Mouse (Mus musculus): ENCODE results near the gene C4bp.
"Not testable (repeated sequence)": the region's sequence is repeated elsewhere in the genome, so short reads cannot be mapped to it uniquely, and the experiment has no call there.

C4bp gene

DNA sequence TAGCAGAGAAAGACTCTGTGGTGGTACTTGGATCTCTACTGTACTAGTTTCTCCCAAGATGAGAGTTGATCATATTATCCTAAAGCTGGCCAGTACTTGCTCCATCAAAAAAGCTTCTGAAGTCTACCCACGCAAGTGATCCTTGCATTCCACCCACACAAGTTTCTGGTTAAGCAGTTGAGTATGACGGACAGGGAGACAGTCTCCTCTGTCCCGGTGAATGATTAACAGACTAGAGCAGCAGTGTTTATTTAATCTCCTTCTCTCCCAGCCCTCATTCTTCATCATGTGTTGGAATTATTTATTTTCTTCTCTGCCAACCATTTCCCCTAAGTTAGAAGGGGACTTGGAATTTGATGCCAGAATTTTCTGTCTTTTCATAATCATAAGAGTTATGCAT lies at the start of gene C4bp:
Gene C4bp, minus strand, starts transcription at position 179 of the 400 bp plus-strand sequence.
- no peak for DNase-seq (ENCODE audit: low spot score)

DNA sequence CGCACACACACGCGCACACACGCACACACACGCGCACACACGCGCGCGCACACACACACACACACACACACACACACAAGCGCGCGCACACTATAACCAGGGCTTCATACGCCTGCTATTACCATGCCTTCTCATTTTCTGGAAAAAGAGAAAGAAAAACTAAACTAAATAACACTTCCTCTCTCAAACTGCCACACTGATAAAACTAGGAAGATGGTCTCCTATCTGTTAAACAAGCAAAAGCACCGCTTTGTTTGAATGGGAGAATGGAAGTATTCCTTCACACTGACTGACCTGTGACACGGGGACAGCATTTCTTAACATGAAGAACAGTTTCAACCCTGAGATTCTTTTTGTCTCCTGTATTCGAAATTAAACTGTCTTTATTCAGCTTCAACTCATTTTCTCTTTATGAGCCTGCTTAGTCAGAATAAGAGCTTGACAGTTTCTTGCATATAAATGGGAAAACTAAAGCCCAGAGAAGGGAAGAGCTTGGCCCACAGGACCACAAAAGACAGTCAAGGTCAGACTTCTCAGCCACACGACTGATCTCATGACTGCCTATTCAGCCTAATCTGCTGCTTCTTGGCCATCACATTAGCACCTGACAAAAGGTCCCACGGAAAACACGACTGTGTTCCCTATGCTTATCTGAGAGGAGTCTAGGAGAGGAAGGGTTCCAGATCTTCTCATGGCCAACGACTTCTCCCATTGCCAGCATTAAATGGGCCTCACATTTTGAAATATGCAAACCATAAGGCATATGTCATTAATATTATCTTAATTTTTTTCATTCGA lies 49.0 kb upstream of the C4bp start:
- DNase-seq (ENCODE audit: low spot score): no peak

DNA sequence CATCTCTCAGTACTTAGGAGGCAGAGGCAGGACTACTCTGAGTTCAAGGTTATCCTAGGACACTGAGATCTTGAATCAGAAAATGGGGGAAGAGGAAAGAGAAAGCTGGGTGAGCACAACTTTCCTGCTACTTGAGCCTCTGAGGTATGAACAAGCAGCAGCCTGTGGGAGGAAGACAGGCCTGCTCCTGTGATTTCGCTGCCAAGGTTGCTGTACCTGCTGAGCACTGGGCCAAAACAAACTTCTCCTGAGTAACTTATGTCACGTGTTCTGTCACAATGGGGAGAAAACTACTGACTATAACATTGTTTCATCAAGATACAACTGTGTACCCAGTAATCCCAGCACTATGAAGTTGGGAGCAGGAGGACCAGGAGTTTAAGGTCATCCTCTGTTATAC lies 42.2 kb upstream of the C4bp start:
- peak; percentile 80 for DNase-seq (ENCODE audit: low spot score)

DNA sequence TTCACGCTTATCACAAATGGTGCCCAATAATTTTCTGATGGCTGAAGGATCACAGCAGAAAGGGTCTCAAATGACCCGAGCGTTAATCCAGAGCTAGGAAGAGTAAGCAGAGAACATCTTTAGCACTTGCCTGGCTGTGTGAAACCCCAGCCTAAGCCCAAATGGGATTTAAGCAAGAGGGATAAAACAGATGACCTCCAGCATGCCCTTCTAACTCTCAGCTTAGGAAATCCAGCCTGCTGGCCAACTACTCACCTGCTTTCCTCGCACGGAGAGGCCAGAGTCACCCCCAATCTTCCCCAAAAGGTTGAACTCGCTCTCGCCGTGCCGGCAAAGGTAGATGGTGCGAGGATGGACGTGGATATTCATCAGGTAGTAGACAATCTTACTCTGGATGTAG lies 40.5 kb upstream of the C4bp start:
- no peak for DNase-seq (ENCODE audit: low spot score)

DNA sequence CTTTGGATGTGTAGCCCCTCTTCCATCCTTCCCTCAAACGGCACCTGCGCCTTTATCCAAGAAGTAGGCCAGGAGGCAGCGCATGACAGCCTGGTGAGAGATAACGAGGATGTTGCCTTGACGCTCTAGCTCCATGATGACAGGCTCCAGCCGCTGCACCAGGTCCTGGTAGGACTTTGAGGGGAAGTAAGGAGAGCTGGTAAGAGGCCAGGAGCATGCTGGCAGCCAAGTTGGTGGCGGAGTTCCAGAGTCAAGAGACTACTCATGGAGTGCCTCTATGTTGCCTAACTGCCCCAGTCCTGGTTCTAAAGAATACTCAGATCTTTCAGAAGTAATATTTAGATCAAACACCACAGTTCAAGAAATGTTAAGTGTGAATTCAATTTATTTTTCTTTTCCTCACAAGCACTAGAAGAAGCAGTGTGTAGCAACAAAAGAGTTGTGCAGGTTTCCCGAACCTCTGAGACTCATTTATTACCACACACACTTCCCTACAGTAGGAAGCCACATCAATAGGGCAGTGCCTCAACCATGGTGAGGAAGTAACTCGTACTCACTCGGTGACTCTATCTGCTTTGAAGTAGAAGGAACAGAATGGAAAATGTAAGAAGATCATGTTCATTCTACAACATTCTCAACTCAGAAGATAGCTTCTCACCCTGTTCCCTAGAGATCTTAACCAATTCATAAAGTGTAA lies 38.7 kb upstream of the C4bp start:
- peak; percentile 85 for DNase-seq (ENCODE audit: low spot score)

DNA sequence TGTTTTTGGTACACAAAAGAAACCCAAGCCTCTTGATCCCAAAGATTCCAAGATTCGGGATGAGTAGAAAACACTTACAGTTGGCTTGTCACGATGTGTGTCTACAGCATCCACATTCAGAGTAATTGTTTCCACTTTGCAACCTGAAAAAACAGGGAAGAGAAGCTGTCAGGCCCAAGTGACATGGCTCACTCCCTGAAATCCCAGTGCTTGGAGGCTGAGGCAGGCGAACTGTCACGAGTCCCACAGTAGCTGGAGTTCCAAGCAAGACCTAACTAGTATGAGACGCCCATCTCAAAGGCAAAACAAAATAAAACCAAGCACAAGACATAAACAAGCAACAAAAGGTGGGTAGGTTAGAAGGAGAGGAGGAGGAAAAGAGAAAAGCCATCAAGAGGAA lies 37.2 kb upstream of the C4bp start:
- DNase-seq (ENCODE audit: low spot score): no peak

DNA sequence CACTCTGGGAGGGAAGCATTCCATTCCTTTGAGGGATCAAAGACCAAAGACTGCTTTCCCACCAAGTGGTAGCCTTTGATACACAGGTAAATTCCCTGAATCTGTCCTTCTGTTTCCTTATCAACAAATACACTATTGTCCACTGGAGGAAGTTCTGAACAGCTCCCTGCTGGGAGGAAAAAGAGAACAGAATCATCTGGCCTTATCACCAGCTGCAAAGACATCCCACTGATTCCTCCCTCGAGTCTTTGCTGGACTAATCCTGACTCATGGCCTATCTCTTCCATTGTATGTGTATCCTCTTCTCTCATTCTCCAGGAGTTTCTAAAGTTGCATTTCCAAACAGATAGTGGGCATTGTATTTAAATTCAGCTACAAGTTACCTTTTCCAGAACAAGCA lies 22.5 kb upstream of the C4bp start:
- DNase-seq (ENCODE audit: low spot score): no peak

DNA sequence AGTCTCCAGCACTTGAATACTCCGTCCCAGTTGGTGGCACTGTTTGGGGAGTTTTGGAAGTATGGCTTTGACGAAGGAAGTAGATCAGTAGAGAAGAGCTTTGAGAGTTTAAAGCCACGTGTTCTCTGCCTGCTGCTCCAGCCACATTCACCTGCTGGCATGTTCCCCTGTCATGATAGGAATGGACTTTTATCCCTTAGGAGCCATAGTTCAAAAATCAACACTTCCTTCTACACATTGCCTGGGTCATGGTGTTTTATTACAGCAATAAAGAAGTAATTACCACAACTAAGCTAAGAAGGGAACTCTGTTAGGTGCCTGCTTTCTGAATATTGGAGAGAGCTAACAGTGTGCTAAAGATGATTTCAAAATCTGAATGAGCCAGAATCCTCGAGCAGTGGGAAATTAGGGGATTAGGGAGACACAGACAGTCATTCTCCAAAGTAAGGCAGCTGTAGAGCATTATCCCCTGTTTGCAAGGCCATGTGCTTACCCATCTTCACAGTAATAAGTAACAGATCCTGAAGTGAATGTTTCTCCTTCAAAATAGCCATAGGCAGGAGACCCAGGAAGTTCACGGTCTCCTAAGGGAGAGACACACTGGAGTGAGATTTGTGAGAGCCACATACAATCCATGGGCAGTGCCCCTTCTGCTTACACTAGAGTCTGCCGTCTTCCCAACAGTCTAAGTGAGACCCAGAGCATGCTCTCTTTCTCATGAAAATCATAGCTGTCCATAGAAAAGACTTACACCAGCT lies 20.4 kb upstream of the C4bp start:
- DNase-seq (ENCODE audit: low spot score): no peak

DNA sequence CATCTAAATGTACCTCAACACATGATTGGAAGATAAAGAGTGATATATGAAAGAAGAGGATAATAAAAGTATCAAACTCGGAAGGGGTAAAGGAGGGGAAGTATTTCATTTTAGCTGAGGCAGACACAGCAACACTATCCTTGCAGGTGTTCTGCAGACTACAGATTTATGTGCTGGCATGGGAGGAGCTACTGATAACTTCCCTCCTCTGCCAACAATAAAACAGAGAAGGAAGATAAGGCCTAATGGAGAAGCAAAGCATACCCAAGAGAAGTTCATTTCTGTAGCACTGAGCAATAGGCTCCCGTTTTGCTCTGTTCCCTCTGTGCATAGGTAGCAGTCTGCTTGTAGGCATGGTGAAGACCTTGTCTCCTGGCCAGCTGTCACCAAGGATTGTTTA lies 19.6 kb upstream of the C4bp start:
- no peak for DNase-seq (ENCODE audit: low spot score)

DNA sequence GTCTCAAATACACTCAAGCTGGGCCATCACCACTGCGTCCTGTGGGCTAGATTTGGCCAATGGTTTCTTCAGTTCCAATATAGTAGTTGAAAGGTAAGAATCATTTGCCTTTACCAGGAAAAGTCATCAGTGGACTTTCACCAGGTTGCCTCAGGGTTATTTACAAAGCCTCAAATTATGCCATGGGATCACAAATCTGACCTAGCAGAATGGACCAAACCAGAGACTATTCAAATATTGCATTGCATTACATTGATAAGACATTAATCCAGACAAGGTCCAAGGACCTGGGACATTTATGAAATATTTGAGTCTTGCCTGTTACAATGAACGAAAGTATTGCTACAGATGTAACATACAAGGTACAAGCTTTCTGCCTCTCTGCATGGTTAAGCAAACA lies 17.1 kb upstream of the C4bp start:
- DNase-seq (ENCODE audit: low spot score): no peak

DNA sequence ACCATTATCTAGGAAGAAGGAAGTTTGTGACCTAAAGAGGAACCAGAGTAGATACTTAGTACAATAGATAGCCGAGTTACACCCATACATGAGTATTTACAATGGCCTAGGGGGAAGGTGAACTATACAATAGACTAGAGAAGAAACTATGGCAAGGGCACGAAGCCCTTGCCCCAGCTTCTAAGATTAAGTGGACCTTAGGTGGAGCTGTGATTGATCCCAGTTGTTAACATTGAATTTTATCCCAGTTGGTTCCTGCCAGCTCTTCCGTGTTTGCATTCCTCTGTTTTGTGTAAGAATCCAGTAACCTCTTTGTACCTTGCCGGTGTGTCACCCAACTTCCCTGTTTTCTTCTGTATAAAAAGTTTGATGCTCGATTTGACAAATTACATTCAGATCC lies 2.1 kb upstream of the C4bp start:
- DNase-seq (ENCODE audit: low spot score): not testable (repeated sequence)

DNA sequence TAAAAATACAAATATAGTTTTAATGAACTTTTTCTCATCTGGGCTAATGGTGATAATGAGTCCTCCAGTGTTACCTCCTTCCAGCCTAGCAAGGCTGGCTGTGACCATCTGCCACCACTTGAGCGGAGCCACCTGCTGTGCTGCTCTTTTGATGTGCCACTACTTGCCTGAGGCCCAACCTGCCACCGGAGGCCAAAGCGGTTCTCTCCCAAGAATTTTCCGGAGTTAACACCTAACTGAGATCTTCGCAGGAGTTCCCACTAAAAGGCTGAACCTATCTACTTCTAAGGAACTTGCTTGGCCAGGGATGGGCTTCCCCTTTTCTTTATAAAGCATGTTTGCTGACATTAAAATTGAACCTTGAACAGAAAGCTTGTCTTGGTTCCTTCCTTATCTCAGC lies 1.8 kb downstream of the C4bp start:
- DNase-seq (ENCODE audit: low spot score): not testable (repeated sequence)

DNA sequence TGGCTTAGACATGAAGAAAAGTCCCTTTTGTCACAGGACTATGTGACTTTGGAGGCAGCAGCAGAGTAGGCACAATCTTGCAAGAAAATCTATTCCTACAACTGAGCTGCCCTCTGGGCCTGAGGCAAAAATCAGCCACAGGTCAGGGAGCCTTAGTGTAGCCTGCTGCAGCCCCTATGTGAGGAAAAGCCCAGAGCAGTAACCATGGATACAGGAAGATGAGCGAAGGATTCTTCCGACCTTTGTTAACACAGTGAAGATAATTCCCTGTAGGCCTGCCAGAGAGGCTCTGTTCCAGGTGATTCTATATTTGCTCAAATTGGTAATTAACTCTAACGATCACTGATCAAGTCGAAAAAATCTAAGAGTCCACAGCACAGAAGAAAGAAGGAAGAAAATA lies 17.3 kb downstream of the C4bp start:
- DNase-seq (ENCODE audit: low spot score): no peak

DNA sequence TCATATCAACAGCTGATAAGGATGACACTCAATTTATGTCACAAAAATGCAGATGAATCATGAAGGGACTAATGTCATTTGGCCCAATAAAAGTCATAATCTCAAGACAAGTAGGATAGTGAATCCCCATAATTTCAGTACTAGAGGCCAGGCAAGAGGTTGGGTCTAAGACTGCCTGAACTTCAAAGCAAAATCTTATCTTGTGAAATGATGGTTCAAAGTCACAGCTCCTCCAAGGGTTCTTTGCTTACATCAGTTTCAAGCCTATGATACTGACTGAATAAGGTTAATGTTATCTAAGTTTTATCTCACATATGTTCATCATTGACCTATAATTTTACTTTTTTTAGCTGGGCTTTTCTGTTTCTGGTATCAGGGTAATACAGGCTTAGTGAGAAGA lies 20.5 kb downstream of the C4bp start:
- DNase-seq (ENCODE audit: low spot score): no peak

DNA sequence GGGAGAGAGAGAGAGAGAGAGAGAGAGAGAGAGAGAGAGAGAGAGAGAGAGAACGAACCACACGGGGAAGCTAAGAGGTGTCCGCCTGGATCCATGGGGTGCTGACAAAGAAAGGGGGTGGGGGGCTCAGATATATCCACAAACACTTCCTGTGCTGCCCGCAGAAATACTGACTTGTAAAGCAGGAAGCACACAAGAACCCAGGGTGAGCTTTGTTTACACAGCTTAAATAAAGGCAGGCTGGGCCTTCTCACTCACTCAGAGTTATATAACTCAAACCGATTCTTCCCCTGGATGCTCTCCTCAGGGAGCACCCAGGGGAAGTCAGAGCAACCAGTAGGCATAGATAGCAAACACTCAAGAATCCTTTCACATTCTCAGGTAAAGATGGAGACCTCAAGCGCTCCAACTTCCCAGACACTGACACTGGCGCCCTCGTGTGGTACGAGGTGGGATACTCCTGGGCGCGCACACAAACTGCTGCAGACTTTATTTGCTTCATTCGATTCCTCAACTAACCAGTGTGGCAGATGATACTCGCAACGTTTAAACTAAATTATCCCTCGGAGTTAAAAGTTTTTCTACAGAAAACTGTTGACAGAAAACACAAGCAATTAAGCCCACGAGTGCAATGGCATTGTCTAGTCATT lies 27.5 kb downstream of the C4bp start:
- DNase-seq (ENCODE audit: low spot score): peak; percentile 76

DNA sequence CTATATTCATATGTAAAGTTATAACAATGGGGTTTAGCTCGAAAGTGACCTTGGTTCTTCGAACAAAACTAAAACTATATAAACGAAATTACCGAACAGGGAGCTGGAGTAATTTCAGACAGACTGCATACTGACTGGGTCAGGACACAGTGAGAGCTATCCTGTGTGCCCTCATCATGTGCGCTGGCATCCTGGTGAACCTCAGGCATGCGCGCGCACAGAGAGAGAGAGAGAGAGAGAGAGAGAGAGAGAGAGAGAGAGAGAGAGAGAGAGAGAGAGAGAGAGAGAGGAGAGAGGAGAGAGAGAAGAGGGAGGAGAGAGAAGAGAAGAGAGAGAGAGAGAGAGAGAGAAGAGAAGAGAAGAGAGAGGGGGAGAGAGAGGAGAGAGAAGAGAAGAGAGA lies 28.1 kb downstream of the C4bp start:
- no peak for DNase-seq (ENCODE audit: low spot score)

DNA sequence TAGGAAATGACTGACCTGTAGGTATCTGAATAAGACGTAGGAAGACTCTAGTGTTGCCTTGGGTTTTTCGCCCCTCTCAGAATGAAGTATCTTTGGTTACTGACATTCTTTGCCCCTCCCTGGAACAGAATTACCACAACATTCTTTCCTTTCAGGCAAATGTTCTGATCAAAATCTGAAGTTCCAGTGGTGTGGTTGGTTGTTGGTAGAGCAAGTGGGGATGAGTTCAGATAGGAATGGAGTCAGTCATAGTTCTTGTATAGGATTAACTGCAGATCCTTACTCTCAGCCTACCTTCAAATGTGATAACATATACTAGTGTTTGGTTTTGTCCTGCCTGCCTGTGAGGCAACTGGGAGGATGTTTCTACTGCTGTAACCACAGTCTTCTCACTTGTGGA lies 31.9 kb downstream of the C4bp start, which contains the start of gene Zp3r:
Gene Zp3r, minus strand, starts transcription at position 101 of the 400 bp plus-strand sequence.
- no peak for DNase-seq (ENCODE audit: low spot score)

DNA sequence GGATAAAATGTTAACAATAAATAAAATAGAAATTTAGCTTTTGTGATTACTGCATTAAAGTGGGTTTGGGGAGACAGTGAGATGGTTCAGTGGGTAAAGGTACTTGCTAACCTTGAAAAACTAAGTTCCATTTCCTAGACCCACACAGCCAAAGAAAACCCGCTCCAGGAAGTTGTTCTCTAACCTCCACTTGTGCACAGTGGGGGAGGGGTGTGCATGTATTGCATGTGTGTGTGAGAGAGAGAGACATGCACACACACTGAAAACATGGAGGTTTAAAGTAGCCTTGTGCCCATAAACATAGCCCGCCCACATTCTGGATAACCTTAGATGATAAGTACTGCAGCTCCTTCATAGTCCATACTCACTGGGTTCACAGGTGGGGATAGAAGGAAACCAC lies 65.1 kb downstream of the C4bp start:
- DNase-seq (ENCODE audit: low spot score): no peak

DNA sequence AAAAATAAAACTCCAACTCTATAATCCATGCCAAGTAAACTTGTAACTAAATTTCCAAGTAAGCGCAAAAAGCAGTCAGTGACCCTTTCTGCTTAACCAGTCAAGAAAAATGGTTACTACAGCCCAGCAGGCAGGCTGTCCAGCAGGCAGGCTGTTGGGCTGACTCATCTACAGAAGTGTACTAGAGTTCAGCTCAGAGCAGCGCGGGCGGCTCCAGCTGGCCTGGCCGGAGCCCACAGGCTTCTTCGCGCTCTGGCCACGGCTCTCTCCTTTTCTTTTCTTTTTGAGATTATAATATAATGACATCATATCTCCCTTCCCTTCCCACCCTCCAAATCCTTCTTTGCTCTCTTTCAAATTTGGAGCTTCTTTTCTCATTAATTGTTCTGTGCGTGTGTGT lies 72.8 kb downstream of the C4bp start:
- DNase-seq (ENCODE audit: low spot score): no peak

Measured in lung, postnatal 25 days (tissue).